Mouse (Mus musculus) embryonic facial prominence, embryonic 15.5 days (tissue): ENCODE results near the gene Rnf144a. TPM values are rescaled to one million over a fixed set of nuclear protein-coding genes. Genes with fewer than 3 reads are reported as not detected.

ENCODE experiments used
- ATAC-seq: fragments of 200-750 bp; cut with Nextera tagmentation; 2 replicates; pipeline ENCODE4 v1.8.0; 2017; ENCODE audit warnings: low read depth, moderate TSS enrichment; ENCODE audit not compliant: insufficient number of reproducible peaks, low FRiP score, low TSS enrichment
- H3K27ac ChIP-seq: fragments of 300-500 bp; sonication (generic); replicated peaks from 2 replicates; pipeline ENCODE4 v1.5.1; 2015; ENCODE audit warnings: mild to moderate bottlenecking, inconsistent platforms
- H3K27me3 ChIP-seq: fragments of 300-500 bp; sonication (generic); 2 replicates; pipeline ENCODE4 v1.6.1; 2015; ENCODE audit warnings: inconsistent platforms
- H3K36me3 ChIP-seq: fragments of 300-500 bp; sonication (generic); 2 replicates; pipeline ENCODE4 v1.6.1; 2015; ENCODE audit warnings: mild to moderate bottlenecking, inconsistent platforms
- H3K4me1 ChIP-seq: fragments of 300-500 bp; sonication (generic); 2 replicates; pipeline ENCODE4 v1.6.1; 2015; ENCODE audit warnings: inconsistent platforms
- H3K4me2 ChIP-seq: fragments of 300-500 bp; sonication (generic); replicated peaks from 2 replicates; pipeline ENCODE4 v1.6.1; 2015; ENCODE audit warnings: mild to moderate bottlenecking, inconsistent platforms
- H3K4me3 ChIP-seq: fragments of 300-500 bp; sonication (generic); replicated peaks from 2 replicates; pipeline ENCODE4 v1.5.1; 2015; ENCODE audit warnings: mild to moderate bottlenecking, inconsistent platforms
- H3K9ac ChIP-seq: fragments of 300-500 bp; sonication (generic); 2 replicates; pipeline ENCODE4 v1.6.1; 2015; ENCODE audit warnings: inconsistent platforms
- H3K9me3 ChIP-seq: fragments of 300-500 bp; sonication (generic); replicated peaks from 2 replicates; pipeline ENCODE4 v1.6.1; 2016; ENCODE audit warnings: inconsistent platforms
- WGBS: fragments of 180-500 bp; shearing (Covaris S2); methylation state at CpG from one replicate; pipeline ENCODE4 v1.1.7; 2015; 5-methylcytosine and 5-hydroxymethylcytosine counted together
- polyA plus RNA-seq: library from polyadenylated mRNA; unstranded; fragments of >200 nt; fragmentation: Nextera tagmentation; extraction: Ambion mirVana; gene quantifications from 2 replicates; pipeline ENCODE4 v1.2.1, GENCODE M21; 2015

The Rnf144a gene
- polyA plus RNA-seq, result 38.7 and 40.0 TPM in 2 replicates

DNA sequence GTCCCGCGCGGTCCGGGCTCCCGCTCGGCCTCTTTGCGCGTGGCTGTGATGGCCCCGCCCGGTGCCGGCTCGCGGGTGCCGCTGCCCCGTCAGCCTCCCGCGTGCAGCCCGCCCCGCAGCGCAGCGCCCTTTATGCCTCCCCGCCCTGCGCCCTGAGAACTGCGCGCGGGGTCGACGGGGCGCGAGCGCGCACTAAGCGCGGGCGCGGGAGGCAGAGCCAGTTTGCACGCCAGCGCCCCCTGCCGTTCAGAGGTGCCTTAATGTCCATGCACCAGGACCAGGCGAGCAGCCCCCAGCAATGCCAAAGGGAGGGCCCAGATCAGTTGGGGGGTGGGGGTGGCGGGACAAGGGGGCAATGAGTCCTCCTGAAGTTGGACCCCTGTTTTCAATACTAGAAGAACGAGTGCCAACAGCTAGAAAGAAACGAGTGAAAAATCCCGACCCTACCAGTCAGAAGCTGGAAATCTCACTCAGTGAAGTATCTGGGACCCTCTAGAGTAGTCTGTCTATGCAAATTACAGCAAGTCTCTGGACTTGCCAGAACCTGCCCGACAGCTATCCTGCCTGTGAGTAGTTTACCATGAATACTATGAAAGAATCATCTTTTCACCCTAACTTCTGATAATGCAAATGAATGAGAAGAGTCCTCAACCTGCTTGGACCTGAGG is at the start of gene Rnf144a:
Gene Rnf144a (minus strand): TSS at position 151 of the 668 bp plus-strand sequence.
- H3K9ac ChIP-seq, result peak within 1 kb of the TSS; percentile 83
- WGBS, result under 1% methylated on average over 44 of the region's 45 CpGs
- peak; percentile 90 for ATAC-seq
- H3K27me3 ChIP-seq, result no peaks in the 10 kb centered on the region
- H3K4me3 ChIP-seq, result peak within 1 kb of the TSS; percentile 92
- peaks cover 36% of the 10 kb centered on the region for H3K4me1 ChIP-seq
- H3K4me2 ChIP-seq, result peak within 1 kb of the TSS; percentile 59
- H3K36me3 ChIP-seq, result no peaks in the 10 kb centered on the region
- peak within 1 kb of the TSS; percentile 82 for H3K27ac ChIP-seq
- no peaks in the 10 kb centered on the region for H3K9me3 ChIP-seq

DNA sequence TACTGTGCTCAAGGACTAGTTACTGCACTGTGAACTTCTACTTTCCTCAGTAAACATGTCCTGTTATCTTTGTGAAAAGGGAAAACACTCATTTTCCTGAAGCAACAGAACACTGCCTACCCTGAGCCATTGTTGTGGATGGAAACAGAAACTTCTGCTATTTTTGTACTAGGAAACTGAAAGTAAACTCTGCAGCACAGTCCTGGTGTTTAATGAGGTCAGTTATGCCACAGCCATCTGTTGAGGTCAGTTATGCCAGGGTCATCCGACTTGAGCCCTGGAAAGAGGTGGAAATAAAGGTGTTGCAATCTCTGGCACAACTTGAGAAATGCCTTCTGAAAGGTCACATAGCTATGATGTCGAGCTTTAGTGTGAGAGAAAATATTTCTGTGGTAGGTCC is 45.0 kb upstream of the Rnf144a start:
- Histone ChIP-seq H3K36me3 (no peaks in the 10 kb centered on the region), H3K9ac (no peak overlapping the region), H3K4me2 (no peak overlapping the region), H3K4me3 (no peak overlapping the region), H3K9me3 (no peaks in the 10 kb centered on the region), H3K4me1 (peaks cover 10% of the 10 kb centered on the region), H3K27me3 (no peaks in the 10 kb centered on the region), H3K27ac (no peak overlapping the region)
- no peak for ATAC-seq
- WGBS, result 61% methylated on average over 2 of the region's 2 CpGs

DNA sequence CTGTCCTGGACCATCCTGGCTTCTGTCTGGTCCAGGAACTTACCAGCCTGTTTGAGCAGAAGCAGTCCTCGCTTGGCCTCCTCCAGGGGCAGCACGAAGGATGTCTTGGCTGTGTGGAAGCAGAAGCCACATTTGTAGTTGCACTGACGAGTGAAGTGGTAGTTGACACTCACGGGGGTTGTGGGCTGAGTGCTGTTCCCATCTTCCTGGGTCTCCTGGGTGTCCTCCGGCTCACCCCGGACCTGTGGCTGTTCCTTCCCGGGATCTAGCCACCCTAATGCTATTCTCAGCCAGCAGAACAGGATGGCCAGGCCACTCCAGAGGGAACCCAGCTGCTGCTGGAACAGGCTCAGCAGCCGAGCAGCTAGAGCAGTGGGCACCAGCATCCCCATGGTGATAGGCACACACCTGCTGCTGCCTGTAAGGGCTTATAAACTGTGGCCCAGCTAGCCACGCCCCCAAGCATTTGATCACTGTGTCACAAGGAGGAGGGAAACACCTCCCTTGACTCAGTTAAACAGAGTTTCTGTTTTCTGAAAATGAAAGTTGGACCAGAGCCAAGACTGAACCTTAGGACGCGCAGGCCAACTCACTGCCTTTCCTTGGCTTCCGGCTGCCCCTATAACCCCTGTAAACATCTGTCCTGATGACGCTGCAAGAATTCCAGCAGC is 41.1 kb upstream of the Rnf144a start, which contains the start of gene Rsad2:
Gene Rsad2 (minus strand): TSS at position 425 of the 671 bp plus-strand sequence.
- Histone ChIP-seq H3K36me3 (no peaks in the 10 kb centered on the region), H3K4me3 (no peak within 1 kb of the TSS), H3K4me1 (peaks cover 10% of the 10 kb centered on the region), H3K27ac (no peak within 1 kb of the TSS), H3K9me3 (no peaks in the 10 kb centered on the region), H3K4me2 (peak within 1 kb of the TSS; percentile 27; the same call in 1 of the 2 replicates), H3K9ac (no peak within 1 kb of the TSS), H3K27me3 (no peaks in the 10 kb centered on the region)
- ATAC-seq, result peak; percentile 86
- WGBS, result 39% methylated on average over 13 of the region's 13 CpGs

DNA sequence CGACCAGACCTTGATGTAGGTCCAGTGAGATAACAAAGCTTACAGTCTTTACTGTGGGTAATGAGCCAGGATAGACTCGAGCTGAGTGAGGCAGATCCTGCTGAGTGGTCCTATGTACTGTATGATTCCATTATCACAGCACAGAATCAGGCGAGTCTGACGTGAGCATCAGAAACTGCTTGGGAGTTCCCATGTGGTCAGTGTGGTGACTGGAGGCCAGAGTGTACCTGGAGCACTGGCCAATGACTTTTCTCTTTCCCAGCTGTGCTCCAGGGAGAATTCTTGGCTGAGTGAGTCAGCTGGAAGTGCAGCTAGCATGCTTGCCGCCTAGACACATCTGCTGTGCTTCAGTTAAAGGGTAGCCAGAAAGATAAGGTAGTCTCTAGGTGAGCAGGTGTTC is 39.6 kb upstream of the Rnf144a start:
- H3K27ac ChIP-seq, result no peak overlapping the region
- peaks cover 10% of the 10 kb centered on the region for H3K4me1 ChIP-seq
- H3K9me3 ChIP-seq, result no peaks in the 10 kb centered on the region
- 53% methylated on average over 5 of the region's 5 CpGs for WGBS
- H3K27me3 ChIP-seq, result no peaks in the 10 kb centered on the region
- H3K36me3 ChIP-seq, result no peaks in the 10 kb centered on the region
- no peak for ATAC-seq
- H3K4me3 ChIP-seq, result no peak overlapping the region
- H3K9ac ChIP-seq, result no peak overlapping the region
- no peak overlapping the region for H3K4me2 ChIP-seq

DNA sequence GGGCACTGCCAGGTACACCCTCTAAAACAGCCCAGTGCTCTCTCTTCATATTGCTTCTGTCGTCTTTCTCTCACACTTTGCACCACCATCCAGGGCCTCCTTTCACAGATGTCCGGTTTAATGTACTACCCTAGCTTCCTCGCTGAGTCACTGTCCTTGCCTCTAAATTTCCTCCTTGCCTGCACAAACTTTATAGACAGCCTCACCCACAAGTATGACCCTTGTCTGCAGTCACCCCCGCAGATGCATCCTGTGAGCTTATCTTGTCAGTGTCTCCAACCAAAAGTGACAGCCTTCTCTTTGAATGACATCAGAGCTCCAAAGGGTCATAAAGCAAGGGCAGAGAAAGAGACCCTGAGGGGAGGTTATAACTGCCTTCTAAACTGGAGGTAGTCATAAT is 37.9 kb upstream of the Rnf144a start:
- ATAC-seq, result no peak
- no peak overlapping the region for H3K4me3 ChIP-seq
- peaks cover 10% of the 10 kb centered on the region for H3K4me1 ChIP-seq
- no peaks in the 10 kb centered on the region for H3K36me3 ChIP-seq
- 67% methylated on average over 4 of the region's 4 CpGs for WGBS
- no peak overlapping the region for H3K4me2 ChIP-seq
- no peak overlapping the region for H3K27ac ChIP-seq
- no peak overlapping the region for H3K9ac ChIP-seq
- no peaks in the 10 kb centered on the region for H3K9me3 ChIP-seq
- no peaks in the 10 kb centered on the region for H3K27me3 ChIP-seq

DNA sequence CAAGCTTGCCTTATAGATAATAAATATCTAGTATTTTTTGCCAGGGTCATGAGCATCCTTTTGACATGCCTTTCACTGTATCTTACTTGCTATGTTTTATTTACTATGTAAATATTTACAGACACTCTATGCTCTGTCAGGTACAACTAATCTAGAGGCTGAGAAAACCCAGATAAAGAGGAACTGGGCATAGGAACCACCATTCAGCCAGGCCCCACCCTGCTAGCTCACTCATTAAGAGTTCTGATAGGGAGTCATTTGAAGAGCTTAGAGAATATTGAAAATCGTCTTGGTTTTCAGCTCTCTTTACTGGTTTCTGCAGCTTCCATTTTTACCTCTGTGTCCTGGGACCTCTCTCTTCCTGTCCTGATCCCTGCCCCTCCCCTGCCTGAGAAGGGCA is 36.1 kb upstream of the Rnf144a start:
- no peaks in the 10 kb centered on the region for H3K9me3 ChIP-seq
- no peaks in the 10 kb centered on the region for H3K27me3 ChIP-seq
- H3K27ac ChIP-seq, result no peak overlapping the region
- H3K4me3 ChIP-seq, result no peak overlapping the region
- no peak overlapping the region for H3K9ac ChIP-seq
- H3K4me2 ChIP-seq, result no peak overlapping the region
- H3K4me1 ChIP-seq, result peaks cover 5% of the 10 kb centered on the region
- no peaks in the 10 kb centered on the region for H3K36me3 ChIP-seq
- ATAC-seq, result no peak
- 38% methylated on average over 1 of the region's 1 CpGs for WGBS

DNA sequence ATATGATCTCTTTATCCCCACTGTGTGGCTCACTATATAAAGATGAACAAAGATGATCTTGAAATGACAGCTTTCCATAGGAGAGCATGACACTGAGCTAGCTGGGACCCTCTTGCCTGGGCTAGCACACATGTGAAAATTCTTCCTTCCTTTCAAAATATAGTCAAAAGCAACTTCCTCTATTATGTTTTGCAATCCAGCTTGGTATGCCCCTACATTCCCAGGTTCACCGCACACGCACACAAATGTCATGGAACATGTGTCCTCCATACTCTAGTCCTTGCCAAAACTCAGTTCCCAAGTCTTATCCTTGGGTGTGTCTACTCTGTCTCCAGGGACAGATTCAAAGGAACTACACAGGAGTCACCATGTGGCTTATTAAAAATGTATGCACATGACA is 34.4 kb upstream of the Rnf144a start:
- H3K9me3 ChIP-seq, result no peaks in the 10 kb centered on the region
- no peak overlapping the region for H3K9ac ChIP-seq
- 91% methylated on average over 2 of the region's 2 CpGs for WGBS
- H3K4me3 ChIP-seq, result no peak overlapping the region
- no peaks in the 10 kb centered on the region for H3K27me3 ChIP-seq
- no peaks in the 10 kb centered on the region for H3K4me1 ChIP-seq
- H3K4me2 ChIP-seq, result no peak overlapping the region
- ATAC-seq, result no peak
- no peaks in the 10 kb centered on the region for H3K36me3 ChIP-seq
- no peak overlapping the region for H3K27ac ChIP-seq

DNA sequence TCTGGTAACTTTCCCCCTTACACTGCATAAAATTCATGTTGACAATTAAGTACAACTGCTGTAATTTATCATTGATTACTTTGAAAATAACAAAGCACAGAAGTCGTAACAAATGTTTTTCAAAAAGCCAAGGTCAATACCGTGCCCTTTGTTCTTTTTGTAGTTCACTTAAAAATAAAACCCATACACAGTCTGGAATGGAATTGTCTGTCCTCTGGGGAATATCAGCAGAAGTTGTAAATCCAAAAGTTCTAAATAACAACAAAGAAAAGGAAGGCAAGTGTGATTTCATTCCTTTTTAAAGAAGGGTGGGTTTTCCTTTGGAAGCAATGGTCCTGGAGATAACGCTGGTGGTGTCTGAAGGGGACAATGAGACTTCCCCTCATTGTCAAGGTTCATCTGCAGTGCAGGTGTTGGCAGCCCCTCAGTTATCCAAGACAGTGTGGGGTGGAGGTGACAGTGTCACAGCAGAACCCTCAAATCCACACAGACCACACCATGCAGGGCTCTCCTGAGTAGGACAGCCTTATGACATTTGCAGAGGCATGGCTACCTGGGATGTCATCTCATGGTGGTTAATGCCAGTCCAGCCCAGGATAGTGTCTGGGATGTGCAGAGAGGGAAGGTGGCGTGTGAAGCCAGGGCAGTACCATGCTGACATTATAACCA is 31.5 kb upstream of the Rnf144a start:
- no peaks in the 10 kb centered on the region for H3K27me3 ChIP-seq
- no peak overlapping the region for H3K4me2 ChIP-seq
- H3K27ac ChIP-seq, result no peak overlapping the region
- H3K4me3 ChIP-seq, result no peak overlapping the region
- no peaks in the 10 kb centered on the region for H3K4me1 ChIP-seq
- ATAC-seq, result no peak
- WGBS, result 81% methylated on average over 4 of the region's 4 CpGs
- H3K36me3 ChIP-seq, result no peaks in the 10 kb centered on the region
- H3K9me3 ChIP-seq, result no peaks in the 10 kb centered on the region
- no peak overlapping the region for H3K9ac ChIP-seq

DNA sequence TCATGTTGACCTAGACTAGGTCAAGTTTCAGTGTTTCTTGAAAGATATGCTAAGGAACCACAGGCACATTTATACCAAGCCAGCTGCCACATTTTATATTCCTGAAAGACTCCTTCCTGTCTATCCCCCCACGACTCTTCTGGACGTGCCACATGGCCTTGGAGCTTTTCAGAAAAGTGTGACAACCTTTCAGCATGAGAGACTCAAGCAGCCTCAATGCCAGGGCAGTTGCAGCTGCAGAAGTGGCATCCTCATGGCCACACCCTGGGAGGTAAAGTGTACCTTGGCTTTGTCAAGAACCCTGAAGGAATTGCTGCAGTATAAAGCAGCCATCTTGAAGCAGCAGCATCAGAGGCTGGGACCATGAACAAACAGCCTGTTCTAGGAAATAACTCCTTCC is 29.5 kb upstream of the Rnf144a start:
- H3K9ac ChIP-seq, result no peak overlapping the region
- H3K4me3 ChIP-seq, result no peak overlapping the region
- H3K9me3 ChIP-seq, result no peaks in the 10 kb centered on the region
- WGBS, result 90% methylated on average over 2 of the region's 2 CpGs
- no peak overlapping the region for H3K4me2 ChIP-seq
- no peak for ATAC-seq
- H3K36me3 ChIP-seq, result no peaks in the 10 kb centered on the region
- H3K4me1 ChIP-seq, result no peaks in the 10 kb centered on the region
- H3K27me3 ChIP-seq, result no peaks in the 10 kb centered on the region
- no peak overlapping the region for H3K27ac ChIP-seq

DNA sequence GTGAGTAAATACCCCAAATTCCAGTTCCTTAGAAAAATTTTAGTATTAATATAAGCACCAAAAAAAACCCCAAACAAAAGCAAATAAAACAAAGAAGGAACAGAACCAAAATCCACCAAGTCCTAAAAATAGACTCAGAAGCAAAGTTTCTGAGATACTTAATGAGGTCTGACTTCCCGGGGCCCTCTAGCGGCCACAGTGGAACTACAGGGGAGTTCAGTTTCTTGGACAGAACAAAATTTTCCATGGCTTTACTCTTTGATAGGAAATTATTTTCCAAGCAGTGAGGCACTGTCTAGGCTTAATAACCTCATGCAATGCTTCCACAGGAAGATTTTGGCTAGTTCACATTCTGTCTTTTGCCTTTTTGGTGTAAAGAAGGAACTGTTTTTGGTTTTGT is 29.0 kb upstream of the Rnf144a start:
- H3K9me3 ChIP-seq, result no peaks in the 10 kb centered on the region
- no peaks in the 10 kb centered on the region for H3K36me3 ChIP-seq
- H3K9ac ChIP-seq, result no peak overlapping the region
- no peaks in the 10 kb centered on the region for H3K4me1 ChIP-seq
- no peak for ATAC-seq
- no peak overlapping the region for H3K4me2 ChIP-seq
- H3K27me3 ChIP-seq, result no peaks in the 10 kb centered on the region
- no peak overlapping the region for H3K27ac ChIP-seq
- H3K4me3 ChIP-seq, result no peak overlapping the region
- WGBS, result 1% methylated on average over 2 of the region's 2 CpGs

DNA sequence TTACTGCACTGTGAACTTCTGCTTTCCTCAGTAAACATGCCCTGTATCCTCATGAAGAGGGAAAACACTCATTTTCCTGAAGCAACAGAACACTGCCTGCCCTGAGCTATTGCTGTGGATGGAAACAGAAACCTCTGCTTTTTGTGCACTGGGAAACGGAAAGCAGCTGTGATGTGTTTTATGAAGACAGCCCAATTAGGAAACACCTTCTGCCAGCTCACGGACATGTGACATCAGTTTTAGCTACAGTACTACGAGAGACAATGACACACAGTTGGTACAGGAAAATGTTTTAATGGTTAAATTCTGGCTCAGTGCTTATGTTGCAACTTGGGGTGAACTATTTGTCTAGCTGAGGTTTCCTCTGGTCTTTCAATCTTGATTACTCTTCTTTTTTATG is 24.3 kb upstream of the Rnf144a start:
- Histone ChIP-seq H3K4me2 (no peak overlapping the region), H3K4me1 (no peaks in the 10 kb centered on the region), H3K27ac (no peak overlapping the region; the same call in 1 of the 2 replicates), H3K36me3 (no peaks in the 10 kb centered on the region), H3K27me3 (no peaks in the 10 kb centered on the region), H3K9ac (no peak overlapping the region), H3K9me3 (no peaks in the 10 kb centered on the region), H3K4me3 (no peak overlapping the region)
- no peak for ATAC-seq
- WGBS, result 42% methylated on average over 3 of the region's 3 CpGs
